Mouse (Mus musculus) erythroblast, embryonic 14.5 days (primary cell): ENCODE measurements around the gene Caskin1.

Experiments used
- GATA1 ChIP-seq: IDR thresholded peaks from 2 replicates; pipeline ENCODE4 v1.6.1; 2012; ENCODE audit warnings: low read length, inconsistent platforms, mixed read lengths
- TAL1 ChIP-seq: IDR thresholded peaks from 3 replicates; pipeline ENCODE4 v1.6.1; 2012; ENCODE audit warnings: low read length, inconsistent platforms, mixed read lengths

- no peak for TF ChIP-seq TAL1
- no peak for TF ChIP-seq GATA1
Observed at GRCm38 (mm10) chr17:24534160-24534718, 45.8 kb downstream of the Caskin1 start, which contains the start of gene Rab26.
